Mouse (Mus musculus) urinary bladder, adult 18-20 months (tissue): ENCODE measurements at regions not wholly inside any gene's neighbourhood (a gene's known extent, or its start where the extent isn't known, plus 50 kb on each side); places are given as distances from the start of the nearest gene placed in this dataset.

Experiments used
- DNase-seq, 2 experiments: peaks; one replicate each; pipeline ENCODE4 v3.0.0; 2022; ENCODE audit warnings: low spot score in 2 of 2, mixed read lengths in 2 of 2

GRCm38 (mm10) chr5:72245382-72245781 is 77.4 kb upstream of the Commd8 start:
- DNase-seq, result no peak

- DNase-seq, result no peak
These were observed 76.1 kb upstream of the Commd8 start for GRCm38 (mm10) chr5:72244134-72244533.

DNA sequence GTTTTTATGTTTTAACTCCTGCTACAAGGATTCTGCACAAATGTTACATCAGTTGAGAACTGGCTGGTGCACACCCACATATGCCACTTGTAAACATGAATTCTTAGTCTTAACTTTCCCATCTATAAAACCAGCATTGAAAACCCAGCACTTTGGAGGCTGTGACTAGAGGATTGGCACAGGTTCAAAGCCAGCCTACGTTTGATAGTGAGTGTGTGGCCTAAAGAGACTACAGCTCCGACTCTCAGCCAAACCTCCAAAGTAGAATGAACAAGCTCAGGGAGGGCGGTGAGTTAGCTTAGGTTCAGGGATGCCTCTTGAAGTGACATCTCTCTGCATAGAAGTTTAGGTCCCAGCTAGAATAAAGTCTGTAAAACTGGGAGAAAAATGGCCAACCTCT is 75.0 kb upstream of the Commd8 start:
- no peak for DNase-seq

DNA sequence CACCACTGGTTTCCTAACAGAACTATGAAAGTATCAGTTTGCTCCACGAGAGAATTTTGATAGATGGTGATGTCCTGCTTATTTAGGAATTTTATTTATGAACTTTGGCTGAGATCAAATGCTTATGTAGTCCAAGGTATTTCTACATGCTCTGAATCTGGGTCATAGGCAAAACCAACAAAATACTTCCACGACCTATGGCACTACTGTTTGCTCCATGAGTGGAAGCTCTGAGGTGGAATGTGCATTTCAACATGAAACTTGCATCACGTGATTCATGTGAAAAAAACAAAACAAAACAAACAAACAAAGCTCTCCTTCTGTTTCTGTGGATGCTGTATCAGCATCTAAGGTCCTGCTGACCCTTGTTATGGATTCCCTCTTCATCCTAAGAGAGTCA is 73.5 kb upstream of the Commd8 start:
- no peak for DNase-seq

GRCm38 (mm10) chr5:72240271-72240670 is 72.3 kb upstream of the Commd8 start:
- no peak for DNase-seq

- DNase-seq, result no peak
These were observed 59.0 kb upstream of the Commd8 start for GRCm38 (mm10) chr5:72227002-72227401.

DNA sequence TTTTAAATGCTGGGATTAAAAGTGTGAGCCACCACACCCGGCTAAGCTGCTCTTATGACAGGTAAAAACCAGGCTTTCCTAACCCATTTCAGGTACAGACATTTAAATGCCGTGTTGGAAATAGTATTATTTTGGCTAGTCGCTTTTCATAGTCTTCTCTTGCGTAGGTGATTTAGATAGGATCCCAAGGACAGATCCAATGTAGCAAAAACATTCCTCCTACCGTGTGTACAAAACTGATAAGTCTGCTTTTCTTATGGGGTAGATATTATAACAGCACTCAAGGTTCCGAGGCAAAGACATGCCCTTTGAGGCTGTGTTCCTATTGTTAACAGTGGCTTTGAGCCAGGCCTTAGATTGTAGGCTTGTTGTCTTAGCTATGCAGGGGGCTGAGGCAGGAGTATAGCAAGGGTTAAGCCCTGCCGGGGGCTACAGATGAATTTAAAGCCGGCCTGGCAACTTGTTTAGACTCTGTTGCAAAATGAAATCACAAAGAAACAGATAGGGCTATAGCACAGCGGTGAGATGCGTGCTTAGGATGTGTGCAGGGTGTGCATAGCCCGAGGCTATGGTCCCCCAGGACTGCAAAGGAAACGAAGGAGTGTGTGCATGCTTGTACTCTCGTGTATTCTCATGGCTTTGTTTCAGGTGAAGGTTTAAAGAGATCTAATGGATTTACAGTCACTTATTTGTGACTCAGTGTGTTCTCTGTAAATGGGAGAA is 57.7 kb upstream of the Commd8 start:
- no peak for DNase-seq

DNA sequence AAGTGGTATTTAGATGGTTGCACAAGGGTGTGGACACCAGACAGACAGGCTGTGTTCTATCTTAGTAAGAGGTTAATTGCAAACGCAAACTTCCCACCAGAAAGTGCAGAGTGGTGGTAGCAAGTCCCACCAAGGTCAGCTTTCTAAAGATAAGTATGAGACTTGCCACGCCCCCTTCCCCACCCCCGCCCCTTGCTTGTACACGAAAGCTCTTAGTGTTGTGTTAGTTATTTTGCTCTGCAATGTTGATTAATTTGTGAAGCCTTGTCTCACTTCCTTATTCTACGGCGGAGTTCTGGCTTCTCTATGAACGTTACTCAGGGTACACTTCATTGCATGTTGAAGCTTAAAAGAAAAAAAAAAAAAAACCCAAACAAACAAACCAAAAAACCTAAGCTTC is 57.1 kb upstream of the Commd8 start:
- no peak for DNase-seq

DNA sequence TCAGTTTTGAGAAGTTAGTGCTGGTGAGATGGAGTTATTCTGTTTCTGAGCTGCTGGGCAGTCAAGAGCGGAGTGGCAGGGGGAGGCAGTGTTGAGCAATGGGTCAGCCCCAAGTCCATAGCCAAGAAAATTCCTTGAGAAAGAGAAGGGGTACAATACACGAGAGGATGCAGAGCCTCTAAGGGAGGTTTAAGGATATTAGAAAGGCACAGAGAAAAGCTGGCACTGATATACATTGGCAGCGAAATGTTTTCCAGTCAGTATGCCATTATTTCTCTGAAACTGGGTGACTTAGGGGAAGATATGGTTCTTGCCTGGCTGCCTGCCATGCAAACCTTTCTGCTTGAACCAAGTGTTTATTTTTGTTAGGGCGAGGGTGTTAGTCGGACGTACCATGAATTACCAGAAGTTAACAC is 56.6 kb upstream of the Commd8 start:
- no peak for DNase-seq

- no peak for DNase-seq
These were observed 54.9 kb upstream of the Commd8 start for GRCm38 (mm10) chr5:72222902-72223301.

DNA sequence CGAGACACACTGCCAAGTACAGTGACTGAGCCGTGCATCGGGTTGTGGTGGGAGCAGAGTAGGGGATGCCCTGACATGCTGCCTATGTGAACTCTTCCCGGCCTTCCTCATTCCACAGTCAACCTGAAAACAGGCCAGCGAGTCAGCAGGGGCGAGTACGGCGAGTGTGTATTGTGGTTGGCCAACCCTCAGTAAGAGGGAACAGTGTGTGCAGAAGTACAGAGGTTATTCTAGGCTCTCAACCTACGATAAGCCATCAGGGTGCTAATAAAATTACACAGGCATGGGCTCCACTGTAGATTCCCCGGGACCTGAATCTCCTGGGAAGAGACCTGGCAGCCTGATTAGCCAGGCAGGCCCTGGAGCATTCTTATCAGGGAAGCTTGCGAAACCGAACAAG is 51.7 kb upstream of the Commd8 start:
- peak in 1 of 2 experiments; percentile 20 for DNase-seq

DNA sequence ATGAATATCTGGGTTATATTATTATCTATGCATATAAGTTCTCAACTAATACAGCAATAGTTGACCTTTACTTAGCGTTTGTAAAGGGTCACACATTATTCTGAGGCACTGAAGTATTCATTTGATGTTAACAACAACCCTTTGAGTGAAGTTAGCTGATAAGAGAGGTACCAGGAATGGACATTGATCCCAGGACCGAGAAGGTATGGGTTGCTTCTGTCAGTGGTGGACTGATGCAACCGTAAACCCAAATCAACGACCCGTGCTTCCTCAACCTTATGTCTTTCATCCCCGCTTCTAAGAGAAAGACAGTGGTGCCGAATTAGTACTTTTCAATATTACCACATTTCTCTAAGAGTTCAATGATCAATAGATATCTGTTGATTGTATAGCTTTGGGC is 51.3 kb upstream of the Commd8 start:
- no peak for DNase-seq
